In genomic region chr4:15588121-15588520, GRCm38 (mm10) we compare ENCODE assay signal across 23 mouse cellular contexts.
DNase-seq lines count a peak whose midpoint lies in the region; ATAC-seq and TF ChIP-seq lines count a peak whose summit lies in the region.
"Had no signal": no experiment of that assay in that cellular context is flagged by ENCODE, and none has a peak within 500 bp of the region (broad histone marks: within the 10 kb centered on the region; RNA-seq: fewer than 3 reads in every experiment).

No protein-coding gene starts in this region.

- H3K36me3 ChIP-seq in forebrain, embryonic 16.5 days (ENCODE audit: control insufficient read depth, insufficient read depth) = no peaks in the 10 kb centered on the region
- no peaks in the 10 kb centered on the region for H3K36me3 ChIP-seq in forebrain, embryonic 11.5 days (ENCODE audit: control insufficient read depth, insufficient read depth, low read length)
- no peaks in the 10 kb centered on the region for H3K36me3 ChIP-seq in forebrain, postnatal 0 days (ENCODE audit: insufficient read depth)
- no peaks in the 10 kb centered on the region for H3K36me3 ChIP-seq in forebrain, embryonic 14.5 days (ENCODE audit: control insufficient read depth, insufficient read depth, low read length)
- H3K36me3 ChIP-seq: G1E had no signal

- no peak for TF ChIP-seq CTCF in forebrain, postnatal 0 days (IDR thresholded peaks at IDR 0.05; ENCODE audit: low read depth)

- H3K4me1 ChIP-seq in forebrain, embryonic 16.5 days (replicated peaks; ENCODE audit: control insufficient read depth, insufficient read depth, low read length) = no peaks in the 10 kb centered on the region
- H3K4me1 ChIP-seq in forebrain, embryonic 11.5 days (replicated peaks; ENCODE audit: control insufficient read depth, insufficient read depth, low read length) = no peaks in the 10 kb centered on the region
- H3K4me1 ChIP-seq in forebrain, postnatal 0 days (ENCODE audit: insufficient read depth) = no peaks in the 10 kb centered on the region
- no peaks in the 10 kb centered on the region for H3K4me1 ChIP-seq in forebrain, embryonic 14.5 days (ENCODE audit: control insufficient read depth, insufficient read depth, low read length)

- 93% methylated on average over 4 of the region's 4 CpGs for WGBS in forebrain, embryonic 16.5 days
- 90% methylated on average over 4 of the region's 4 CpGs for WGBS in forebrain, embryonic 11.5 days
- 79% methylated on average over 4 of the region's 4 CpGs for WGBS in forebrain, postnatal 0 days
- WGBS in forebrain, embryonic 14.5 days = 84% methylated on average over 4 of the region's 4 CpGs

- H3K27ac ChIP-seq in forebrain, embryonic 16.5 days (ENCODE audit: low read length) = no peak overlapping the region
- no peak overlapping the region for H3K27ac ChIP-seq in forebrain, embryonic 11.5 days (ENCODE audit: low read depth, low read length)
- no peak overlapping the region for H3K27ac ChIP-seq in forebrain, postnatal 0 days (ENCODE audit: low read depth, low read length)
- no peak overlapping the region for H3K27ac ChIP-seq in forebrain, embryonic 14.5 days (ENCODE audit: low read depth, low read length)

- H3K4me3 ChIP-seq in forebrain, embryonic 16.5 days (replicated peaks; ENCODE audit: low read length) = no peak overlapping the region
- no peak overlapping the region for H3K4me3 ChIP-seq in forebrain, embryonic 11.5 days (ENCODE audit: low read depth, low read length)
- H3K4me3 ChIP-seq in forebrain, postnatal 0 days (ENCODE audit: low read depth, low read length) = no peak overlapping the region
- no peak overlapping the region for H3K4me3 ChIP-seq in forebrain, embryonic 14.5 days (ENCODE audit: low read depth, low read length)

- H3K4me2 ChIP-seq in forebrain, embryonic 16.5 days (ENCODE audit: low read length) = no peak overlapping the region
- no peak overlapping the region for H3K4me2 ChIP-seq in forebrain, embryonic 11.5 days (ENCODE audit: low read depth, low read length, severe bottlenecking)
- H3K4me2 ChIP-seq in forebrain, postnatal 0 days (ENCODE audit: low read depth) = no peak overlapping the region
- H3K4me2 ChIP-seq in forebrain, embryonic 14.5 days (ENCODE audit: low read length) = no peak overlapping the region

- no peaks in the 10 kb centered on the region for H3K9me3 ChIP-seq in forebrain, embryonic 16.5 days (ENCODE audit: control insufficient read depth, low read length)
- no peaks in the 10 kb centered on the region for H3K9me3 ChIP-seq in forebrain, embryonic 11.5 days (ENCODE audit: control insufficient read depth, low read length)
- H3K9me3 ChIP-seq in forebrain, postnatal 0 days (ENCODE audit: low read length) = no peaks in the 10 kb centered on the region
- no peaks in the 10 kb centered on the region for H3K9me3 ChIP-seq in forebrain, embryonic 14.5 days (replicated peaks; ENCODE audit: control insufficient read depth, low read length)
- H3K9me3 ChIP-seq: G1E had no signal

- DNase-seq in forebrain, embryonic 11.5 days (ENCODE audit: low spot score) = no peak
- DNase-seq in forebrain, postnatal 0 days = no peak
- no peak for DNase-seq in forebrain, embryonic 14.5 days (ENCODE audit: low spot score)
- DNase-seq in frontal cortex, postnatal 14 days (ENCODE audit: low spot score in 2 of 2) = no peak
- DNase-seq in brain, adult 2 months (ENCODE audit: low read depth, low spot score) = peak; percentile 54
- no peak for DNase-seq in lung, postnatal 4 days
- DNase-seq: adrenal gland, adult 2 months; adrenal gland, adult 8-10 months; adrenal gland, postnatal 10 days; adrenal gland, postnatal 14 days; adrenal gland, postnatal 25 days; adrenal gland, postnatal 36 days; B cell, adult 2 months; cerebellum, adult 11 months; cerebellum, adult 11-12 months; cerebellum, adult 18-20 months had no signal

- H3K27me3 ChIP-seq in forebrain, embryonic 16.5 days (replicated peaks; ENCODE audit: control insufficient read depth, insufficient read depth, low read length) = no peaks in the 10 kb centered on the region
- no peaks in the 10 kb centered on the region for H3K27me3 ChIP-seq in forebrain, embryonic 11.5 days (ENCODE audit: control insufficient read depth, insufficient read depth, low read length)
- H3K27me3 ChIP-seq in forebrain, postnatal 0 days (ENCODE audit: insufficient read depth, low read length) = no peaks in the 10 kb centered on the region
- no peaks in the 10 kb centered on the region for H3K27me3 ChIP-seq in forebrain, embryonic 14.5 days (replicated peaks; ENCODE audit: control insufficient read depth, insufficient read depth, low read length)
- H3K27me3 ChIP-seq: CH12.LX, Patski had no signal

- peak; percentile 50; the same call in 1 of the 2 replicates for ATAC-seq in forebrain, embryonic 16.5 days
- no peak for ATAC-seq in forebrain, embryonic 11.5 days (replicated peaks; ENCODE audit: low FRiP score)
- peak; percentile 60; the same call in 1 of the 2 replicates for ATAC-seq in forebrain, postnatal 0 days
- ATAC-seq in forebrain, embryonic 14.5 days = no peak
- ATAC-seq in frontal cortex, adult (ENCODE audit: low TSS enrichment) = peak; percentile 82
- ATAC-seq: activated CD4-positive, CD25-positive, alpha-beta regulatory T cell, adult 4 months; CD4-positive, CD25-positive, alpha-beta regulatory T cell, adult 4 months; Patski had no signal

- H3K9ac ChIP-seq in forebrain, embryonic 16.5 days (replicated peaks; ENCODE audit: low read depth, low read length) = no peak overlapping the region
- no peak overlapping the region for H3K9ac ChIP-seq in forebrain, embryonic 11.5 days (ENCODE audit: low read length)
- no peak overlapping the region for H3K9ac ChIP-seq in forebrain, postnatal 0 days
- no peak overlapping the region for H3K9ac ChIP-seq in forebrain, embryonic 14.5 days (ENCODE audit: low read length)

Comparison
In these comparisons a context has a peak if more than half of its experiments do, and no peak if none do; other contexts are left out.
1. ATAC-seq: peak in forebrain, embryonic 16.5 days (single experiment), forebrain, postnatal 0 days (single experiment) and frontal cortex, adult (single experiment); none in forebrain, embryonic 11.5 days (single experiment) and forebrain, embryonic 14.5 days (single experiment).